Mouse (Mus musculus) midbrain, postnatal 0 days (tissue): Measurements from ENCODE around the gene Slc45a3. TPM values are rescaled to one million over a fixed set of nuclear protein-coding genes. Genes with fewer than 3 reads are reported as not detected.

ENCODE experiments used
- ATAC-seq: fragments of 200-750 bp; cut with Nextera tagmentation; 2 replicates; pipeline ENCODE4 v1.8.0; 2017; ENCODE audit warnings: moderate number of reproducible peaks, mild to moderate bottlenecking, moderate TSS enrichment, moderate library complexity; ENCODE audit not compliant: low FRiP score
- DNase-seq: peaks from one replicate; pipeline ENCODE4 v3.0.0-alpha.2; 2015; ENCODE audit warnings: low spot score
- H3K27ac ChIP-seq: fragments of 300-500 bp; sonication (generic); 2 replicates; pipeline ENCODE4 v1.5.1; 2014; ENCODE audit warnings: low read depth, mild to moderate bottlenecking, low read length, mixed read lengths
- H3K27me3 ChIP-seq: fragments of 300-500 bp; sonication (generic); 2 replicates; pipeline ENCODE4 v1.6.1; 2014; ENCODE audit warnings: low read length, control low read depth, mixed read lengths; ENCODE audit not compliant: insufficient read depth
- H3K36me3 ChIP-seq: fragments of 300-500 bp; sonication (generic); 2 replicates; pipeline ENCODE4 v1.6.1; 2014; ENCODE audit warnings: low read length, control low read depth, mixed read lengths; ENCODE audit not compliant: insufficient read depth
- H3K4me1 ChIP-seq: fragments of 300-500 bp; sonication (generic); 2 replicates; pipeline ENCODE4 v1.6.1; 2014; ENCODE audit warnings: mild to moderate bottlenecking, control low read depth, antibody characterized with exemption, low read length, mixed read lengths; ENCODE audit not compliant: insufficient read depth
- H3K4me2 ChIP-seq: fragments of 300-500 bp; sonication (generic); 2 replicates; pipeline ENCODE4 v1.6.1; 2014; ENCODE audit warnings: low read depth, mild to moderate bottlenecking, low read length, mixed read lengths; ENCODE audit not compliant: poor library complexity, severe bottlenecking
- H3K4me3 ChIP-seq: fragments of 300-500 bp; sonication (generic); 2 replicates; pipeline ENCODE4 v1.5.1; 2014; ENCODE audit warnings: low read depth, mild to moderate bottlenecking, low read length, moderate library complexity
- H3K9ac ChIP-seq: fragments of 300-500 bp; sonication (generic); replicated peaks from 2 replicates; pipeline ENCODE4 v1.6.1; 2014; ENCODE audit warnings: mild to moderate bottlenecking, low read length, moderate library complexity, mixed read lengths; ENCODE audit not compliant: poor library complexity, severe bottlenecking
- H3K9me3 ChIP-seq: fragments of 300-500 bp; sonication (generic); 2 replicates; pipeline ENCODE4 v1.6.1; 2016; ENCODE audit warnings: low read length, control low read depth
- CTCF ChIP-seq: IDR thresholded peaks from 2 replicates; pipeline ENCODE4 v1.5.1; 2016; ENCODE audit warnings: antibody characterized with exemption, mild to moderate bottlenecking
- WGBS: fragments of 180-500 bp; shearing (Covaris S2); extraction: QIAGEN DNeasy Blood & Tissue Kit; methylation state at CpG from one replicate; pipeline ENCODE4 v1.1.7; 2014; 5-methylcytosine and 5-hydroxymethylcytosine counted together
- polyA plus RNA-seq: library from polyadenylated mRNA; unstranded; fragments of >200 nt; fragmentation: Nextera tagmentation; extraction: Ambion mirVana; gene quantifications from 2 replicates; pipeline ENCODE4 v1.2.1, GENCODE M21; 2015
- total RNA-seq: library from RNA; depleted of rRNA; stranded (reverse); fragments of >200 nt; gene quantifications from 2 replicates; pipeline ENCODE4 v1.2.3, GENCODE M21; 2014

Gene Slc45a3
- total and polyA plus RNA-seq, 2 experiments from 2014 or later, result 0.38 to 1.3 TPM

GRCm38 (mm10) chr1:132016691-132017090 lies 53.9 kb downstream of the Slc45a3 start:
- Histone ChIP-seq H3K36me3 (peaks cover 32% of the 10 kb centered on the region), H3K4me3 (no peak overlapping the region), H3K4me1 (no peaks in the 10 kb centered on the region), H3K9me3 (no peaks in the 10 kb centered on the region), H3K27ac (no peak overlapping the region), H3K9ac (no peak overlapping the region), H3K27me3 (no peaks in the 10 kb centered on the region), H3K4me2 (no peak overlapping the region)
- 94% methylated on average over 1 of the region's 1 CpGs for WGBS
- DNase-seq (no peak), ATAC-seq (no peak)
- TF ChIP-seq CTCF, result no peak

DNA sequence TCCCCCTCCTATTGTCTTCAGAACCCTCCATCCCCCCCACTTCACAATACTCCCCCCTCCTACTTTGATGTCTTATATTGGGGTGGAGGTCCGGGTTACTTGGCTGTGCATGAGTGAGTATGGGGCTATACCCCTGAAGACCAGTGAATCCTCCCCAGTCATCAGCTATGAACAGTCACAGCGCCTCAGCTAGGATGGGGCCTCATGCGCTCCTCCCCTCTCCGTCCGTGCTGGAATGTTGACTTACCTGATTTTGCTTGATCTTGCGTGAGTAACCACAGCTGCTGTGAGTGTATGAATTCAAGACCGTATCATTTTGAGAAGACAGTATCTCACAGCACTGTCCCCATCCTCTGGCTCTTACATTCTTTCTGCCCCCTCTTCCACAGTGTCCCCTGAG lies 57.1 kb downstream of the Slc45a3 start:
- ATAC-seq (no peak), DNase-seq (no peak)
- 95% methylated on average over 7 of the region's 7 CpGs for WGBS
- Histone ChIP-seq H3K27ac (no peak overlapping the region), H3K4me2 (no peak overlapping the region), H3K9ac (no peak overlapping the region), H3K36me3 (peaks cover 46% of the 10 kb centered on the region), H3K4me3 (no peak overlapping the region), H3K27me3 (no peaks in the 10 kb centered on the region), H3K4me1 (no peaks in the 10 kb centered on the region), H3K9me3 (no peaks in the 10 kb centered on the region)
- TF ChIP-seq CTCF, result no peak

GRCm38 (mm10) chr1:132022107-132022506 lies 59.3 kb downstream of the Slc45a3 start:
- H3K4me1 ChIP-seq, result no peaks in the 10 kb centered on the region
- WGBS, result 91% methylated on average over 3 of the region's 3 CpGs
- H3K27me3 ChIP-seq, result no peaks in the 10 kb centered on the region
- DNase-seq, result no peak
- peaks cover 46% of the 10 kb centered on the region for H3K36me3 ChIP-seq
- no peak overlapping the region for H3K4me2 ChIP-seq
- no peak overlapping the region for H3K9ac ChIP-seq
- H3K27ac ChIP-seq, result no peak overlapping the region
- ATAC-seq, result no peak
- no peak overlapping the region for H3K4me3 ChIP-seq
- no peaks in the 10 kb centered on the region for H3K9me3 ChIP-seq
- TF ChIP-seq CTCF, result no peak

DNA sequence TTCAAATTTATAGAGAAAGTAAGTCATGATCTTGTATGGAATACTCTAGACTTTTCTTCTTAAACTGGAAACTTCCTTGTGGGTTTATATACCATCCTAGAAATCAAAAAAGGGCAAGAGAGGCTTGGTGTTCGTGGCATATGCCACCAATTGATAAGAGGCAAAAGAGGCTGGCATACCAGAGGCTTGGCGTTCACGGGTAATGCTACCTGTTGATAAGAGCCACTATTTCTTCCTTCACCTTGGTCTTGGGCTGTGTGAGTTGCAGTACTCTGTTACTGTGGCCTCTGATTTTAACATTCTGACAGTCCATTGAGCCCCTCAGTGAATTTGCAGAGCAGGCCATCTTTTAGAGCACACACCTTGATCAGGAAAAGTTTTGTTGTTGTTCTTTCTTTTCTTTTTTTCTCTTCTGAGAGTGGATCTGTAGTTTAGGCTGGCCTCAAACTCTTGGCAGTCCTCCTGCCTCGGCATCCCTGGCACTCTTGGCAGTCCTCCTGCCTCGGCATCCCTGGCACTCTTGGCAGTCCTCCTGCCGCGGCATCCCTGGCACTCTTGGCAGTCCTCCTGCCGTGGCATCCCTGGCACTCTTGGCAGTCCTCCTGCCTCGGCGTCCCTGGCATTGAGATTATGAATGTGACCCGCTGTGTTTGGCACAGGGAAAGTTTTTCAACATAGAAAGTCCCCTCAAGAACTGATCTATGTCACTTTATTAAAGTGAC lies 64.3 kb downstream of the Slc45a3 start:
- Histone ChIP-seq H3K36me3 (peaks cover 30% of the 10 kb centered on the region), H3K9me3 (no peaks in the 10 kb centered on the region), H3K27ac (no peak overlapping the region), H3K4me1 (no peaks in the 10 kb centered on the region), H3K4me3 (no peak overlapping the region), H3K27me3 (no peaks in the 10 kb centered on the region), H3K4me2 (no peak overlapping the region), H3K9ac (no peak overlapping the region)
- DNase-seq (no peak), ATAC-seq (no peak)
- TF ChIP-seq CTCF, result no peak
- 85% methylated on average over 11 of the region's 11 CpGs for WGBS

DNA sequence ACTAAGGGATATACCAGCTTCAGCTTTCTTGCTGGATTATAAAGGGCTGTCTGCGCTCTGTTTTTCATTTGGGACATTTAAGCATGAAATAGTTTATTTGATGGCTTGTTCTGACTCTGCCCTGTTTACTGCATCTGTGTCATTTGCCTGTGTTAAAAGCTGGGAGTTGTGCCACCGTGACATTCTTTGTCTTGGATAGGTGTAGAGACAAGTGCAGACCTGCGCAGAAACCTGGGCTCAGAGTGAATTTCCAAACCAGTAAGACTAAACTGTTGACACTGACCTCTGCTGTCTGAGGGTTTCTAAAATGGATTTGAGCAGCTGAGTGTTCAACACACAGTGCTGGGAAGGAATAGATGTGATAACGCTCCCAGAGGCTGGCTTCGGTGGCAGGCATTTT lies 65.2 kb downstream of the Slc45a3 start:
- Histone ChIP-seq H3K4me1 (no peaks in the 10 kb centered on the region), H3K36me3 (peaks cover 33% of the 10 kb centered on the region), H3K9ac (no peak overlapping the region), H3K4me3 (no peak overlapping the region), H3K9me3 (no peaks in the 10 kb centered on the region), H3K4me2 (no peak overlapping the region), H3K27me3 (no peaks in the 10 kb centered on the region), H3K27ac (no peak overlapping the region)
- WGBS, result 96% methylated on average over 5 of the region's 5 CpGs
- ATAC-seq (no peak), DNase-seq (no peak)
- TF ChIP-seq CTCF, result no peak

- no peaks in the 10 kb centered on the region for H3K4me1 ChIP-seq
- no peak overlapping the region for H3K27ac ChIP-seq
- no peaks in the 10 kb centered on the region for H3K9me3 ChIP-seq
- DNase-seq (no peak), ATAC-seq (no peak)
- no peak overlapping the region for H3K9ac ChIP-seq
- H3K4me3 ChIP-seq, result no peak overlapping the region
- 89% methylated on average over 9 of the region's 9 CpGs for WGBS
- H3K4me2 ChIP-seq, result no peak overlapping the region
- no peak for TF ChIP-seq CTCF
- H3K36me3 ChIP-seq, result peaks cover 35% of the 10 kb centered on the region
- no peaks in the 10 kb centered on the region for H3K27me3 ChIP-seq
Measured at GRCm38 (mm10) chr1:132028413-132028812, 65.6 kb downstream of the Slc45a3 start.
